Mouse (Mus musculus) activated CD4-positive, CD25-positive, alpha-beta regulatory T cell, adult 4 months (primary cell): ENCODE measurements around the gene Olfr155. TPM values are rescaled to one million over a fixed set of nuclear protein-coding genes. Genes with fewer than 3 reads are reported as not detected.

ENCODE experiments used
- ATAC-seq: one replicate; pipeline ENCODE4 v1.8.0; 2017
- polyA plus RNA-seq, 2 experiments: library from polyadenylated mRNA; unstranded; fragments of 100-300 nt; shearing (Covaris generic); gene quantifications; one replicate each; pipeline ENCODE4 v1.2.1; 2017

Gene Olfr155
- polyA plus RNA-seq, 2 experiments from 2014 or later = 0.26 TPM; not detected in 1

DNA sequence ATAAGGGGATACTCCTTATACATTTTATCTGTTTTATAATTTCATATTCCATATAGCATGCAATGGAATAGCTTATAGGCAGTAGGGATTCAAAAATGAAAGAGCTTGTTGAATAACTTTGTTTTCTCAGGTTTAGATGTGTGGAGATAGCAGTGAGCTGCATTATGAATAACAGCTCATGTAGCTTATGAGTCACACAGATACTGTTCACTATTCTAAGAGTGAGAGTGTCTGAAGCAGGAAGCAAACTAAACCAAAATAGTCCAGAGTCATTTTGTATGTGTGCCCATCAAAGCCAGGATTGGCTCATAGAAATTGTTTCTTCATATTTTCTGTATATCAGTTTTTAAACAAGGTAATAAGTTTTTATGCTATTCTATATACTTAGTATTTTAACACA lies 45.8 kb downstream of the Olfr155 start:
- ATAC-seq = no peak

DNA sequence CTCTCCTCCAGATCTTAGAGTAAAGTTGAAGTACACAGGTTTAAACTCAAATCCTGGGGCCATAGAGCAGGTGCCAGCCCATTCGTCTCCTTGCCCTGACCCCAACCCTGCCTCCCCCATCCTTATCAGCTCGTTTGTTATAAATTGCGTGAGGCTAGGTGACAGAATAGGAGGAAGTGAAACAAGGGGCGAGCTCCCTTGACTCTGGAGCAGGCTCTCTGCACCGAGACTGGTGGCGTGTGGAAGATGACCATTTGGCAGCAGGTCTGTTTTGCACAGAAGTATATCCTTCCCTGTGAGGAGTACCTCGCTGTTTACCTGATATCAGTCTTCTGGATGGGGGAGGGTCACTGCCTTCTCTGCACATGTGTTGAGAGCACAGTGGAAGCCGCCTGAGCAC lies 47.8 kb downstream of the Olfr155 start:
- ATAC-seq = no peak

DNA sequence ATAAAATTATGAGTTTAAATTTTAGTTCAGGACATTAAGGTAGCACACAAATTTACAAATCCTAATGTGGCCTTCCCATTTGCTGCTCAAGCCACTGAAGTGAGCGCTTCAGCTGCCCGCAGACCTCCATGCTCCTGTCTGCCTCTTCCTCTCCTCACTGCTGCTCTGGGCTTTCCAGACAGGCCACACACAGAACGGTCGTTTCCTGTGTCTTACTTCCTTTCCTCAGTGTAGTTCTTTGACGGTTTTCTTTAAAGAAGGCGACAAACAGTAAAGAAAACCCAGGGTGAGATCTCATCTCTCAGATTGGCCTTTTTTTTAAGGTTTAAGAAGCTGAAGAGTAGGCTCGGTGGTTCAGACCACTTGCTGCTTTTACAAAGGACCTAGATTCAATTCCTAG lies 52.3 kb downstream of the Olfr155 start:
- peak; percentile 79 for ATAC-seq

DNA sequence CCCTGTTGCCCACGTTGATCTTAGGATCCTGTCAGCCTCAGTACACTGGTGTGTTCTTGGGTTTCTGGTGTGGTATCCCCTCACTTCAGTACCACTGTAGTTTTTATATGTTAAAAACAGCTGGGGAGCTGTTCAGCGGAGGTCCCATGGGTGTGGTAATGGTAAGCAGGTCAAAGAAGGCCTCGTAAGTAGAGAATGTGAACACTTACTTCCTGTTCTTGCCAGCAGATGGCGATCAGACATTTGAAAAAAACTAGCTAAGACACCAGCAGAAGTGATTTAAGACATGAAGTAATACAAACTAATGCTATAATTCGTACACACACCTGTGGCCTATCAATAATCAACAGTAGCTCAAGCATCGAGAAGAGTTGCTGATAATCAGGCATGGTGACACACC lies 55.1 kb downstream of the Olfr155 start:
- ATAC-seq = peak; percentile 51

Other genes starting within 250 kb of the Olfr155 start
- not detected for gene Npr2, start 219.6 kb upstream of the Olfr155 start, polyA plus RNA-seq
- not detected for gene Spag8, start 198.0 kb upstream of the Olfr155 start, polyA plus RNA-seq
- 10 to 100 TPM; 41.0 to 42.7 TPM for gene Hint2, start 195.1 kb upstream of the Olfr155 start, polyA plus RNA-seq
- under 1 TPM; 0.38 to 0.90 TPM for gene Tmem8b, start 182.6 kb upstream of the Olfr155 start, polyA plus RNA-seq
- 1 to 10 TPM; 3.2 to 4.4 TPM for gene Fam221b, start 182.4 kb upstream of the Olfr155 start, polyA plus RNA-seq
- not detected for gene Olfr70, start 150.8 kb upstream of the Olfr155 start, polyA plus RNA-seq
- under 1 TPM in 1 of 2 experiments, not detected in 1; 0.13 TPM for gene Olfr71, start 141.3 kb upstream of the Olfr155 start, polyA plus RNA-seq
- gene Hrct1, start 124.4 kb upstream of the Olfr155 start, polyA plus RNA-seq = not detected
- under 1 TPM in 1 of 2 experiments, not detected in 1; 0.15 TPM for gene Spaar, start 121.5 kb upstream of the Olfr155 start, polyA plus RNA-seq
- not detected for gene Olfr159, start 80.6 kb upstream of the Olfr155 start, polyA plus RNA-seq
- not detected for gene Olfr156, start 27.7 kb upstream of the Olfr155 start, polyA plus RNA-seq
- under 1 TPM; 0.09 to 0.50 TPM for gene Olfr157, start 11.4 kb upstream of the Olfr155 start, polyA plus RNA-seq
- 1 to 10 TPM; 3.4 to 5.9 TPM for gene Reck, start 24.0 kb downstream of the Olfr155 start, polyA plus RNA-seq
- gene Glipr2, start 105.8 kb downstream of the Olfr155 start, polyA plus RNA-seq = 100 to 1,000 TPM; 215 to 250 TPM
- under 1 TPM in 1 of 2 experiments, not detected in 1; 0.24 TPM for gene Ccin, start 131.9 kb downstream of the Olfr155 start, polyA plus RNA-seq
- 100 to 1,000 TPM; 109 to 116 TPM for gene Clta, start 152.9 kb downstream of the Olfr155 start, polyA plus RNA-seq
- 10 to 100 TPM; 14.1 to 17.9 TPM for gene Gne, start 232.6 kb downstream of the Olfr155 start, polyA plus RNA-seq